Mouse (Mus musculus) kidney, adult 11 months (tissue): Measurements from ENCODE around the gene Acer1.

Source experiments
- DNase-seq: peaks from one replicate; pipeline ENCODE4 v3.0.0; 2022

Acer1 gene

GRCm38 (mm10) chr17:56988921-56989430 lies 7.0 kb upstream of the Acer1 start:
- no peak for DNase-seq

GRCm38 (mm10) chr17:56988441-56988840 lies 6.5 kb upstream of the Acer1 start:
- DNase-seq = no peak

- no peak for DNase-seq
These were observed 4.3 kb upstream of the Acer1 start for GRCm38 (mm10) chr17:56986105-56986805.

- DNase-seq = no peak
These were observed 3.7 kb upstream of the Acer1 start for GRCm38 (mm10) chr17:56985656-56986055.

GRCm38 (mm10) chr17:56984886-56985285 lies 3.0 kb upstream of the Acer1 start:
- DNase-seq = no peak

GRCm38 (mm10) chr17:56981049-56981448 lies 877 bp downstream of the Acer1 start:
- no peak for DNase-seq

GRCm38 (mm10) chr17:56979524-56979923 lies 2.4 kb downstream of the Acer1 start:
- no peak for DNase-seq

GRCm38 (mm10) chr17:56976531-56977390 lies 5.2 kb downstream of the Acer1 start:
- DNase-seq = no peak

GRCm38 (mm10) chr17:56975391-56975790 lies 6.5 kb downstream of the Acer1 start:
- no peak for DNase-seq

- no peak for DNase-seq
These were observed 7.2 kb downstream of the Acer1 start for GRCm38 (mm10) chr17:56974708-56975240.

- no peak for DNase-seq
These were observed 7.8 kb downstream of the Acer1 start for GRCm38 (mm10) chr17:56973956-56974707.

- no peak for DNase-seq
These were observed 11.8 kb downstream of the Acer1 start for GRCm38 (mm10) chr17:56970081-56970480.

- no peak for DNase-seq
These were observed 12.6 kb downstream of the Acer1 start for GRCm38 (mm10) chr17:56969321-56969720.

GRCm38 (mm10) chr17:56963646-56964045 lies 18.3 kb downstream of the Acer1 start:
- no peak for DNase-seq

- DNase-seq = no peak
These were observed 19.1 kb downstream of the Acer1 start for GRCm38 (mm10) chr17:56962642-56963405.

- DNase-seq = no peak
These were observed 20.0 kb downstream of the Acer1 start for GRCm38 (mm10) chr17:56961880-56962279.

- DNase-seq = no peak
These were observed 23.3 kb downstream of the Acer1 start for GRCm38 (mm10) chr17:56958667-56959066.

- DNase-seq = no peak
These were observed 24.0 kb downstream of the Acer1 start for GRCm38 (mm10) chr17:56957763-56958429.

- no peak for DNase-seq
These were observed 27.1 kb downstream of the Acer1 start for GRCm38 (mm10) chr17:56954871-56955270.

- DNase-seq = no peak
These were observed 29.3 kb downstream of the Acer1 start for GRCm38 (mm10) chr17:56952639-56953038.

GRCm38 (mm10) chr17:56950915-56951314 lies 31.0 kb downstream of the Acer1 start:
- DNase-seq = peak; percentile 35

- DNase-seq = no peak
These were observed 43.2 kb downstream of the Acer1 start for GRCm38 (mm10) chr17:56938751-56939150.
